Mouse (Mus musculus): ENCODE measurements around the gene Arhgap21. TPM values are rescaled to one million over a fixed set of nuclear protein-coding genes. Genes with fewer than 3 reads are reported as not detected.
A peak's percentile ranks its signal among the peaks of the same experiment; 100 is the strongest.

Gene Arhgap21
- total RNA-seq, 2 experiments from 2014 or later = 73.4 to 85.7 TPM

DNA sequence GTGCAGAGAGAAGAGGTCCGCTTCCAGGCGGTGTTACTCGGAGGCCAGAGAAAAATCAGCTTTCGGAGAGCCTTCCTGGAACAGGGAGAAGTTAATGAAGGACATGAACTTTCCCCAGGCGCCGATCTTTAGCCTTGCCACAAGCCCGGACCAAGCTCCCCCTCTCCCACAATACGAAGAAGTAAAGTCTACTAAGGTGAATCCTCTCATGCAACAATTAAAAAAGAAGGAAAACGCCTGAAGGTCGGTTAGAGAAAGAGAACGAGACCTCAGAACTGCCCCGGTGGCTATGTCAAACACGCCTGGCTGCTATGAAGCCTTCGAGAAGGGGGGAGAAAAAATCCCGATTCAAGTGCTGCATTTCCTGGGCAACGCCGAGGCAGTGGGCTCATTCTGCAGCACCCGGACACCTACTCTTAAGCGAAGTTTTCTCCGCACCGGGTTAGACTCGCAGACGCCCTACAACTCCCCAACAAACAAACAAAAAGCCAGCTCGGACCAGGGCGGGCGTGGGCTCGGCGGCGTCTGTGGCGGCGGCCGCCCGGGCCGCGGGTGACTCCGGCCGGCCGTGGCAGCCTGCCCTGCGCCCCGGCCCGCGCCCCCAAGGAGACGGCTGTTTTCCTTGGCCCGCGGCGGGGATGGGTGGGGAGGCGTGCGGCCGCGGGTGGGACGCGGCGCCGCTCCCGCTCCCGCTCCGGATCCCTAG is 882 bp downstream of the Arhgap21 start:
- DNase-seq = peak in 1 of 2 experiments; percentile 36
- intact Hi-C loops (cut with DNase I) = loop anchor here (2.0 to 5.0 kb wide), 5 partner anchors 50 to 295 kb away; no protein-coding TSS in a partner anchor

DNA sequence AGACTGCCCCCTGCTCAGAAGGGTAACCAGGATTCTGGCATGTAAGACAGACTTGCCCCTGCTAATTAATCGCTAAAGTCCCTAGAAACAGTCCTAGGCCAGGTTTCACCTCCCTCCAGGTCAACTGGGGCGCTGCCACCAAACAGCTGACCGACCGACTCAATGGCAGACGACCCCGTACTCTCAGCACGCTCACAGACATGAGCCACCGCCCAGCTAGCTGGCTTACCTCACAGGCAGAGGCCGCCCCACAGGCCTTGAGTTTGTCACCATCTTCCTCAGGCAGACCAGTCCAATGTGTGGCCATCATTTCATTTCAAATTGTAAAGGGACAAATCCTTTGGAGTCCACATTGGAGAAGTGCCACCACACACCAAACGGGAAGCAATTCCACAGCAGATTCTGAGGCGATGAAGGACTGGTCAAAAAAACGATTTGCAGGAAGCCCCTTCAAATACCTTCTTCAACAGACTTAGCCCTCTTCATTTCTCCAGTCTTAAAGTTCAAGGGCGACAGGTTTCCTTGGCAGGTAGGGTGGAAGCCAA is 1.5 kb downstream of the Arhgap21 start:
- DNase-seq = peak; percentile 46 to 65
- intact Hi-C loops (cut with DNase I) = loop anchor here (5.0 kb wide), 3 partner anchors 50 to 295 kb away; no protein-coding TSS in a partner anchor

DNA sequence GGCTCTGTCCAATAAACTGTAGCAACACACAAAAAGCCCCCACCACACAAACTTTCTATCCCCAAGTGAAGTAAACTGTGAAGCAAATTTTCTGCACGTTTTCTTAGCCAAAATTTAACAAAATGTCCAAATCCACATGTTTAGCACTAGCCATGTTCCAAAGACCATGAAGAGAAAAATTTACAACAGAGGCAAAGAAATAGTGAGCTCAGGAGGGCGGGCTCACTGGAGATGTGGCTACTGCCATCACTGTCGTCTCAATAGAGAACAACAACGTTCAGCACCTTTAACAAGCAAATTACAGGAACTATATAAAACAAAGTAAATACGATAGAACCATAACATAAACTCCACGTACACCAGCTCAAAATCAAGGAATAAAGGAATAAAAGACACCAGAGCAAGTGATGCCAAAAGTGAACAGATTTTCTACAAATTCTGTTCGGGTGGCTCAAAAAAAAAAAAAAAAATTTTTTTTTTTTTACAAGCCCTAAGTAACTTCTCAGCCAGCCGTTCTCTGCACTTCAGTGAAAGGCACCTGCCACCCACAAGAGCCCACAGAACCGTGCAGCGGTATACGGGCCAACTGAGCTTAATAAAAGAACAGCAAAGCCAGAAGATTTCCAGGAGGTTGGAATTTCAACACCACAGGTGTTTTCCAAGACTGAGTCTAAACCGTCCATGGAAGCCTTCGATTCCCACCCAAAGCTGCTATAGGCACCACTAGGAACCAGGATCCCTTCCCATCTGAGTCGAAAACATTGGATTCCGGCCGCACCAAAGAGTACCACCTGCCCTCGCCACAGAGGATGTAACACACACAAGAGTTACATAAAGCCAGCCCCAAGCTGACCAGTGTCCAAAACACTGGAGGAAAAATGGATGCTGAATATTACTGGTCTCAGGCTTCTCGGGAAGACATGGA is 2.2 kb downstream of the Arhgap21 start:
- peak in 1 of 2 experiments; percentile 26 for DNase-seq
- intact Hi-C loops (cut with DNase I) = loop anchor here (5.0 kb wide), 3 partner anchors 51 to 296 kb away; no protein-coding TSS in a partner anchor

DNA sequence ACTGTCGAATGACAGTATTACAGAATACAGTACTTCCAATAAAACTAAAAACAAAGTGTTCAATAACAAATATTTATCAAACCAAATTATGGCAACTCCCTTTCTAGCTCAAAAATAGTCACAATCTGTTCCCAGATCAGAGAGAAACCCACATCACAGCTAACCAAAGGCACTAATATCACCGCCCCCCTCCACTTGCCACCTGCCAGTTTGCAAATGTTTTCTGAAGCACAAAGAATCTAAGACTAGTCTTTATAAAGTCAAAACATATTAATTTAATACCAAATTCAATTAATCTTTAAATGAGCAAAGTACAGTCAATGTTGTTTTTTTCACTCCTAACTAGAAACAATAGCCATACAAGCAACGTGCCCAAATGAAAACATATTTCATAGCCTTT is 3.3 kb downstream of the Arhgap21 start:
- no peak for DNase-seq
- intact Hi-C loops (cut with DNase I) = loop anchor here (5.0 kb wide), 3 partner anchors 52 to 297 kb away; no protein-coding TSS in a partner anchor

DNA sequence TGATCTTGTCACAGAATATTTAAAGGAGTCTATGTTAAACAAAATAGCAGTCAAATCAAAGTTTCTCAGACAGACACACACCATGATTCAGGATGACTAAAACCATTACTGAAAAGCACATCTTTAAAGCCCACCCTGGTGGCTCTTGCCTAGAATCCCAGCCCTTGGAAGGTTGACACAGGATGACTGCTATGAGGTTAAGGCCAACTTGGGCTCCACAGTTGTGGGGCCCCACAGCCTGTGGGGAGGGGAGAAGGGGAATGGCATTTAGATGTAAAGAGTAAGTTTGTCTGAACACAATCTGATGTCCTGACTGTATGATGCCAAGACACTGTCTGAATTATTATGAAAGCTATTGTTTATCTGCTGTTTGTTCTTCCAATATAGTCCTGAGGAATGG is 4.2 kb downstream of the Arhgap21 start:
- intact Hi-C loops (cut with DNase I) = loop anchor here (5.0 kb wide), 1 partner anchor 37 kb away; no protein-coding TSS in a partner anchor
- no peak for DNase-seq

DNA sequence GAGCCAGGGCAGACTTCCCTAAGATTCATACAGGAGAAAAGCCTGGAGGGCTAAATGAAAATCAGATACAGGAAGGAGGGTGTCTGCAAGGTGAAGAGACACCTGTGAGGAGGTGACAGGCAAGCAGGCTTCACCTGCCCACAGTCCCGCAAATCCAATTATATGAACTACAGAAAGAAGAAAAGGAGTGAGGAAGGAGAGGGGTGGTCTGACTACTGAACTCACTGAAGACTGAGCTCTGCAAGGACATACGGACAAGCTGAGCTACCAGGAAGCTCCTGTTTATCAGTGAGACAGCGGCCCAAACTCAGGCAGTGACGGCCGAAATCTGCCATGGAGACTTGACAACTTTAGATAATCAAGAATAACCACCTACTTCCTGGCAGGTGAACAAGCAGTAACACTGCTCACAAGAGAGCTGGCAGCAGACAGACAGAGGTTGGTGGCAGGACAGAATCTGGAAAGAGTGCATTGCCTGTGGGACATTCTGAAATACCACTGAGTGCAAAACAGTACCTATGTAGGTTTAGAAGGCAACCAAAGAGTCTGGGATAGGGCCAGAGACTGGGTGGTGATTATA is 5.4 kb downstream of the Arhgap21 start:
- intact Hi-C loops (cut with DNase I) = loop anchor here (2.0 to 5.0 kb wide), 2 partner anchors 25 to 36 kb away; no protein-coding TSS in a partner anchor
- no peak for DNase-seq

DNA sequence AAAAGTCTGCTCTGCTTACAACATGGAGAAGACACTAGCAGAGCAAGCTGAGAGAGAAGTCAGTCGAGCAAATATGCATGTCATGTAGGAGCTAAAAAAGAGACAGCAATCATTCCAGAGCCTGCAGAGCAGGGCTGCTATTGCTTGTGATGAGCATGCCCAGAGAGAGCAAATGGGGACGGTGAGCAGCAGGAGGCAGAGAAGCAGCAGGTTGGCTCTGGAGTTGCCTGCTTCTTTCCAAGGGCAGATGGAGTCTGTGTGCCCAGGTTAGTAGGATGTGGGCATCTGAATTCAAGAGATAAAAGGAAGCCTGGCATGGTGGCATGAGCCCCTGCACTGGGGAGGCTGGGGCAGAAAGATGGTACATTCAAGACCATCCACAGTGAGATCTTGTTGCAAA is 6.4 kb downstream of the Arhgap21 start:
- intact Hi-C loops (cut with DNase I) = loop anchor here (2.0 to 5.0 kb wide), 2 partner anchors 23 to 35 kb away; no protein-coding TSS in a partner anchor
- no peak for DNase-seq

DNA sequence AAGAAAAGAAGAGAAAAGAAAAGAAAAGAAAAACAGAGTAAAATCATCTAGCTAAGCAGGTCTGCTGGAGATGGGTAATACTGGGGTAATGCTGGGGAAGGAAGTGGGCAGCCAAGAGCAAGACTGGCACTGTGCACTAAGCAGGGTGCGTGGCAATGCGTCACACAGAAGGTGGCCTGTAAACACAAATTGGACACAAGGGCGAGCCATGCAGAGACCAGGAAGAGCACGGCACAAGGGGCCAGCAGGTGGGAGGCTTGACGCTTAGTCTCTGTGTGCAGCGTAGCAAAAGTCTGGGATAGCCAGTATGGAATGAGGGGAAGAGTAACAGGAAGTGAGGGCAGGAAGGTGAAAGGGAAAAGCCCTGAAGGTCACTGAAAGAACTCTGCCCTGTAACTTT is 6.9 kb downstream of the Arhgap21 start:
- intact Hi-C loops (cut with DNase I) = loop anchor here (2.0 to 5.0 kb wide), 2 partner anchors 23 to 35 kb away; no protein-coding TSS in a partner anchor

DNA sequence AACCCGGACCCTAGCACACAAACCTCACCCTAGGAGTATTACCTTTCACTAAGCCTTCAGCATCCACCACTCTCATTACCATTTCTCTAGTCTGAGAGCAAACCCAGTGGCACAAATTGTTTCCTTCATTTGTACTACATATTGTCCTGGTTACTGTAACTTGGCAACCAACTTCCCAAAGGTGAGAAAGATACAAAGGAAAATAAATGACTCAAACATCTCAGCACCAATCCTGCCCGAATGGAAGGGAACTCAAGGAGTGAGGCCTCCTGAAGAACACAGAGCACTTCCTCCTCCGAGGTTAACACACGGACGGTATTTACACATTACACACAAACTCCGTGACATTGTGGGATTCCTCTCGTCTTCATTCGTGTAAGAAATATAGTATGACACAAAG is 7.4 kb downstream of the Arhgap21 start:
- intact Hi-C loops (cut with DNase I) = loop anchor here (5.0 kb wide), 1 partner anchor 34 kb away; no protein-coding TSS in a partner anchor

More for the DNA sequence above, 6.9 kb downstream of the Arhgap21 start:
- no peak for DNase-seq

DNA sequence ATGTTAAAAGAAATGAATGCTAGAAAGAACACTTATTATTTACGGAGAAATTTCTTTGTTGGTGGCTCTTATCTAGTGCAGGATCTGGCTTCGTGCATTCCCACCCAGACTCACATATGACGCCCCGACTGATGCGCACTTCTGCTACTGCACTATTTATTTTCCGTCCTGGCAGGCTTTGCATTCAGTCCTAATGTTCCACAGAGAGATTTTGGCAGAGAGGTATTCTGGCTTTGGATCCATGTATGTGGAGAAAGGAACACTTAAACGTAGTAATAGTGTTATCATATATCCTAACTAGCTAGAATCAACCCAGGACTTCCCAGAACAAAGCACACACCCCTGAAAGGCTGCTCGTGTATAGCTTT is 8.0 kb downstream of the Arhgap21 start:
- intact Hi-C loops (cut with DNase I) = loop anchor here (5.0 kb wide), 1 partner anchor 33 kb away; no protein-coding TSS in a partner anchor
- no peak for DNase-seq

More for the DNA sequence above, 7.4 kb downstream of the Arhgap21 start:
- DNase-seq = no peak

DNA sequence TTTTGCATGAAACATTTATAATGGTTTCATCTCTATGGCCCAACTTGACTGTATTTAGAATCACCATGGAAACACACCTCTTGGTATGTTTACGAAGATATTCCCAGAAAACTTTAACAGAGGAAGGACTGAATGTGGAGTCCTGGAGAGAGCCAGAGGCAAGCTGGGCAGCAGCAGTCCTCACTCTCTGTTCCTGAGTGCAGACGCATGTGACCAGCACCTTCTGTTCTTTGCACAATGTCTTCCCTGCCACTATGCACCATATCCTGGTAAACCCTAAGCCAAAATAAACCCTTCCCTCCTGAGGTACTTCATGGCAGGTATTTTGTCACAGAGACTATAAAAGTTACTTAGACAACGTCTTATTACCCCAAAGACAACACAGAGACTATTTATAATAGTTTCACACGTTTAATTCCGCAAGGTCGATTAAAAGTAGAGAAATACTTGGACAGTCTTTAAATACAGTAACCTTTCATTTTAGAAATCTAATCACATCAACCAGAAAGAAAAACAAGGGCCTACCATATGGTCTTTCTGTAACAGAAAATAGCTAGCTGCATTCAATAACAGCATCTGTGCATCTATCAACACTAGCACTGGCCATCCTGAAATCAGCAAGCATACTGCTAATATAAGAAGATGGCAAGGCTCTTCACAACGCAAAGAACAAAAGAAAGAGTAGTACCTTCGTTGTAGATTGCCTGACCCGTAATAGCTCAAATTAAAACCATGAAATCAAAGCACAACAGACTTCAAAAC is 8.6 kb downstream of the Arhgap21 start:
- no peak for DNase-seq
- intact Hi-C loops (cut with DNase I) = loop anchor here (5.0 kb wide), 1 partner anchor 33 kb away; no protein-coding TSS in a partner anchor

DNA sequence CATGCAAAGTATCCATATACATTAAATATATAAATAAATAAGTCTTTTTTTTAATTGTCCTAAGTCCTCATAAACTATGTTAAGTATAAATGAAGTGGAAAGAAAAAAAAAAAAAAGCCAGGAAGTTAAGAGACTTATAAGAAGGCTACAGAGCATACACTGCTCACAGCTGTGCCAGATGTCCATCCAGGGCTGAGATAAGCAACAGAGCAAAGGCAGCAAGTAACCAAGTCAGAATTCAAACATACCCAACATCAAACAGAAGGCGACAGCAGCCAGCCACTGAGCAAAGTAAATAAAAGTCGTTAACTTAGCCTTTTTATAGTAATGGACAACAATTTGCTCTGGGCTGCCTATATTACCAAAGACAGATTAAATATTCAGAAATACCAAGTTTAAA is 9.6 kb downstream of the Arhgap21 start:
- intact Hi-C loops (cut with DNase I) = no loop called here
- DNase-seq = no peak

DNA sequence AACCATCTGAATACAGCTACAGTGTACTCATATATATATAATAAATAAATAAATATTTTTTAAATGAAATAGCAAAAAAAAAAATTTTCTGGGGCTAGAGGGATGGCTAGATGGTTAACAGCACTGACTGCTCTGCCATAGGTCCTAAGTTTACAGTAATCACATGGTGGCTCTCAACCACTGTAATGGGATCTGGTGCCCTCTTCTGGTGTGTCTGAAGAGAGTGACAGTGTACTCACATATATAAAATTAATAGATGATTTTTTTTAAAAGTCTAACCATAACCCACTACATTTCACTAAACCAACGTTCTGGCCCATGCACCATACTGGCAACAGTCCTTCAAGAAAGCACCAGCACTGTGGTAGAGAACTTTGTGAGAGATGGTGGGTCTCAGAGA is 10.7 kb downstream of the Arhgap21 start:
- intact Hi-C loops (cut with DNase I) = no loop called here
- DNase-seq = no peak

DNA sequence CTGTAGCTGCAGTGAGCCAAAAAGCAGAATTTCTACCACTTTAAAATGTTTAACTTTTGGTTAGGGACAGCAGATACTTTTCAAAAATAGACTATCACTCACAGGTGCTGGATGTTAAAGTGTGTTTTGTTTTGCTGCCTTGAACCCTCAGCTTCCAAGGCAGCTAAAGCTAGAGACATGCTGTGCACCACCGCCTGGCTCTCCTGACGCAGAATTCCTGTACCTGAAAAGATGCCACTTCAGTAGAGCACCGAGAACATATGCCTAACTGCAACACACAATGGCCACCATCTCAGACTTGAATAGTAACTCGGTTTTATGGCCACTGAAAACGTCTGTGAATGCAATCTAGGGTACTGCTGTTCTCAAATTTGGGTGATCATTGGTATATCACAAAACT is 12.0 kb downstream of the Arhgap21 start:
- no peak for DNase-seq
- intact Hi-C loops (cut with DNase I) = no loop called here

DNA sequence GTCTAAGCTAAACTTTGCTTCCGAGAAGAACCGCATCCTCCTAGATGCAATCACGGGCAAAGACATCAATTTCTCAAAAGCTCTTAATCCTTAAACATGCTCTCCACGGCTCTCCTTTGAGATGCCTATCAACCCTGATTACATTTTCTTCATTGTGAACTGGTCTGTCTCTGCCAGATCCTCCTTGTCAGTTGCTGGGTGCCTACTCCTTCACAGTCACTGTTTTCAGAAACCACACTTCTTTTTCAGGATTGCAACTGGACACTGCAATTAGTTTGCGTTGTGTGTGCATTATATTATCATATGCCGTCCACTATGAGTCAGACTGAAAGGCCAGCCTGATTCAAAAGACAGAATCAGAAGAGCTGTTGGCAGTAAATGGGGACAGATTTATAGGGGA is 12.7 kb downstream of the Arhgap21 start:
- intact Hi-C loops (cut with DNase I) = no loop called here
- no peak for DNase-seq

DNA sequence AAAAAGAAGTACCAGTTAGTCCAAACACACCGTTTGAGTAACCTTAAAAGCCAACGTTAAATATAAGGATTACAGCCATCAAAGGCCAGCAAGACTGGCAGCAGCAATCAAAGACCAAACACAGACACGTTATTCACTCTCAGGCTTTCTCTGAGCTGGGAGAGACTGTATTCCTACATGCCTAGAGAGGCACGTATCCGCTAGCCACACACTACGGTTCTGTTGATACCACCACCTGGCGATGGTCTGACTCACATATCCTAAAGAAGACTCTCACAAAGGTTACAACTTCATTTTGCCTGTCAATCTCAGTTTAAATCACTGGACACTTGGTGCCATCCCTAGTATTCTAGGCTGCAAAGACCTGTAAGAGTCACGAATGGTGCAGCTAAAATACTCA is 13.3 kb downstream of the Arhgap21 start:
- intact Hi-C loops (cut with DNase I) = no loop called here
- DNase-seq = no peak

DNA sequence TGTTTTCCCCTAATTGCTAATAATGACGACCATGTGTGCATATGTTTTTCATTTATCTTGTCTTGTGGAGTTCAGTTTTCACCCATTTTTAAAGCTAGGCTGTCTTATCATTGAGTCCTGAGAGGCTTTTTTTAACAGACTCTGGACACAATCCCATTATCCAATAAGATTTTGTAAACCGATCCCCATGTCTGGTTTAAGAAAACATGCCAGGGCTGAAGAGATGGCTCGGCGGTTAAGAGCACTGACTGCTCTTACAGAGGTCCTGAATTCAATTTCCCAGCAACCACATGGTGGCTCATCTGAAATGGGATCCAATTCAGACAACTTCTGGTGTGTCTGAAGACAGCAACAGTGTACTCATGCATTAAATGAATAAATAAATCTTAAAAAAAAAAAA is 16.0 kb downstream of the Arhgap21 start:
- intact Hi-C loops (cut with DNase I) = no loop called here
- no peak for DNase-seq

DNA sequence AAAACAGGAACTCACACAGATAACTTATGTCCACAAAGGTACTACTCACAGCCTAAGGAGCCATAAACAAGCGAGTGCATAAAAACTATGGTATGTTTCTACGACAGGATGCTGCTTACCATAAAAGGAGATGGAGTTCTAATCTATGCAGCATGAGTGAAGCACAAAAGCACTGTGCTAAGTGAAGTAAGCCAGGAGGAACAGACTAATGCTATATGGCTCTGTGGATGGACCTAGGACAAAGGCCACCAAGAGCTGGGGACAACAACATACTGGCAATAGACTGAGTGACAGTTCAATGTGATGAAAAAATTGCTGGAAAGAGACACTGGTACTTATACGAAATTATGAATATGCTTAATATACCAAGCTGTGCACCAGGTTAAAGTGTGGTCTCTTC is 19.5 kb downstream of the Arhgap21 start:
- DNase-seq = no peak
- intact Hi-C loops (cut with DNase I) = no loop called here

DNA sequence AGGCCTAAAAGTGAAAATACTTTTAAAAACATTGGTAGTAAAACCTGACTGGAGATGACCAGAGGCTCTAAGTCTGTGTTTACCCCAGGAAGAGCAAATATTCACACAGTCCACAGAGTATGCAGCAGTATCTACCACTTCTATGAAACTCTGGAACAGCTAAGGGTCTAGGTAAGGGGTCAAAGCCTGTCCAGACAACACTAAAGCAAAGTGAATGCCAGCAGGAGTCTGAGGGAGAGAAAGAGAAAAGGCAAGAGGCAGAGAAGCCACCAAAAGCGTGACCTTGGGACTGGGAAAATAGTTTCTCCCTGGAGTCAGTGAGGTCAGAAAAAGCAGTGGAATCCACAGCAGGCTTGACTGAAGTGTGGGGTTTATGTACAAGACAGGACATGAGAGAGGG is 21.6 kb downstream of the Arhgap21 start:
- no peak for DNase-seq
- intact Hi-C loops (cut with DNase I) = no loop called here

DNA sequence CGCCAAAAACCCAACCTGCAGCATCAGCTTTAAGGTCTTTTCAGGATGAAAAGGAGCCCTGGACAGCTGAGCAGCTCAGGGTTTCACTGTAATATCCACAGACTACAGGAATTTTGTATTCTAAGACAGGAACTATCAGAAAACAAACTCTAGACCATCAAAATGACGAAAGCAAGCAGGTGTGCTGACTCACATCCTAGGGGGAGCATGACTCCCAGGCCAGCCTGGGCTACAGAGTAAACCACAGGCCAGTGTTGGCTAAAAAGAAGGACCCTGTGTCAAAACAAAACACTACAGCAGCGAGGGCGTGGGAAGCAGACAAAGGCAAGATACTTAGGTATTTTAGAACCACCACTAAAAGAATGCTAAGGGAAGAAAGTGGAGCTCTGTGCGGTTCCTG is 23.1 kb downstream of the Arhgap21 start:
- DNase-seq = no peak
- intact Hi-C loops (cut with DNase I) = no loop called here

Measured in heart, postnatal 36 days (tissue).